Mouse (Mus musculus) left cerebral cortex, postnatal 10 days (tissue): ENCODE measurements around the gene Angptl7. TPM values are rescaled to one million over a fixed set of nuclear protein-coding genes. Genes with fewer than 3 reads are reported as not detected.

Experiments
- DNase-seq, 2 experiments: peaks; one replicate each; pipeline ENCODE4 v3.0.0; 2021 to 2022; ENCODE audit warnings: low spot score in 2 of 2, mixed read lengths in 1 of 2; ENCODE audit errors: extremely low spot score in 1 of 2
- intact Hi-C: fragments of 180-260 bp; cut with DNase I; formaldehyde crosslinking; loops from one replicate; pipeline ENCODE4 v1.15.1; 2025
- total RNA-seq, 2 experiments: library from RNA; stranded (reverse); gene quantifications; 2 replicates each; pipeline ENCODE4 v1.2.3; 2021

The Angptl7 gene
- under 1 TPM; 0.36 to 0.53 TPM for total RNA-seq

GRCm38 (mm10) chr4:148500410-148500867, at the start of gene Angptl7:
Angptl7 (minus strand) TSS chr4:148500460.
- intact Hi-C loops: no loop called here
- no peak for DNase-seq

- intact Hi-C loops: no loop called here
These were observed 48.8 kb upstream of the Angptl7 start for GRCm38 (mm10) chr4:148549106-148549505.

GRCm38 (mm10) chr4:148535876-148536275, 35.6 kb upstream of the Angptl7 start:
- intact Hi-C loops: loop anchor here (5.0 kb wide), 1 partner anchor 36 kb away; no protein-coding TSS in a partner anchor
- DNase-seq: no peak

More at GRCm38 (mm10) chr4:148549106-148549505, 48.8 kb upstream of the Angptl7 start:
- DNase-seq: no peak

- DNase-seq: peak; percentile 24 to 56
- intact Hi-C loops: loop anchor here (5.0 kb wide), 1 partner anchor 51 kb away; no protein-coding TSS in a partner anchor
These were observed 33.5 kb upstream of the Angptl7 start for GRCm38 (mm10) chr4:148533613-148534328.

- intact Hi-C loops: loop anchor here (5.0 kb wide), 1 partner anchor 50 kb away; no protein-coding TSS in a partner anchor
- DNase-seq: no peak
These were observed 32.3 kb upstream of the Angptl7 start for GRCm38 (mm10) chr4:148532516-148532915.

- no peak for DNase-seq
- intact Hi-C loops: loop anchor here (5.0 kb wide), 1 partner anchor 49 kb away; no protein-coding TSS in a partner anchor
These were observed 31.1 kb upstream of the Angptl7 start for GRCm38 (mm10) chr4:148531341-148531740.

GRCm38 (mm10) chr4:148530778-148531177, 30.5 kb upstream of the Angptl7 start:
- intact Hi-C loops: loop anchor here (5.0 kb wide), 1 partner anchor 48 kb away; no protein-coding TSS in a partner anchor
- DNase-seq: no peak

GRCm38 (mm10) chr4:148530351-148530750, 30.1 kb upstream of the Angptl7 start:
- DNase-seq: no peak
- intact Hi-C loops: loop anchor here (5.0 kb wide), 1 partner anchor 48 kb away; no protein-coding TSS in a partner anchor

GRCm38 (mm10) chr4:148527158-148527910, 27.1 kb upstream of the Angptl7 start:
- intact Hi-C loops: no loop called here
- DNase-seq: no peak

- intact Hi-C loops: no loop called here
- DNase-seq: no peak
These were observed 23.3 kb upstream of the Angptl7 start for GRCm38 (mm10) chr4:148523538-148523937.

GRCm38 (mm10) chr4:148518235-148518795, 18.1 kb upstream of the Angptl7 start:
- intact Hi-C loops: no loop called here
- DNase-seq: no peak

GRCm38 (mm10) chr4:148517809-148518208, 17.5 kb upstream of the Angptl7 start:
- DNase-seq: no peak
- intact Hi-C loops: no loop called here

- intact Hi-C loops: no loop called here
- no peak for DNase-seq
These were observed 15.1 kb upstream of the Angptl7 start for GRCm38 (mm10) chr4:148515313-148515712.

GRCm38 (mm10) chr4:148513021-148513559, 12.8 kb upstream of the Angptl7 start:
- no peak for DNase-seq

GRCm38 (mm10) chr4:148511334-148511733, 11.1 kb upstream of the Angptl7 start:
- intact Hi-C loops: no loop called here
- DNase-seq: no peak

More at GRCm38 (mm10) chr4:148513021-148513559, 12.8 kb upstream of the Angptl7 start:
- intact Hi-C loops: no loop called here

GRCm38 (mm10) chr4:148510691-148511090, 10.4 kb upstream of the Angptl7 start:
- intact Hi-C loops: no loop called here
- DNase-seq: no peak

GRCm38 (mm10) chr4:148509450-148510084, 9.3 kb upstream of the Angptl7 start:
- DNase-seq: no peak
- intact Hi-C loops: no loop called here

- no peak for DNase-seq
- intact Hi-C loops: no loop called here
These were observed 8.0 kb upstream of the Angptl7 start for GRCm38 (mm10) chr4:148508084-148508849.
